ENCODE assay signal across 8 mouse cellular contexts in the genomic region with DNA sequence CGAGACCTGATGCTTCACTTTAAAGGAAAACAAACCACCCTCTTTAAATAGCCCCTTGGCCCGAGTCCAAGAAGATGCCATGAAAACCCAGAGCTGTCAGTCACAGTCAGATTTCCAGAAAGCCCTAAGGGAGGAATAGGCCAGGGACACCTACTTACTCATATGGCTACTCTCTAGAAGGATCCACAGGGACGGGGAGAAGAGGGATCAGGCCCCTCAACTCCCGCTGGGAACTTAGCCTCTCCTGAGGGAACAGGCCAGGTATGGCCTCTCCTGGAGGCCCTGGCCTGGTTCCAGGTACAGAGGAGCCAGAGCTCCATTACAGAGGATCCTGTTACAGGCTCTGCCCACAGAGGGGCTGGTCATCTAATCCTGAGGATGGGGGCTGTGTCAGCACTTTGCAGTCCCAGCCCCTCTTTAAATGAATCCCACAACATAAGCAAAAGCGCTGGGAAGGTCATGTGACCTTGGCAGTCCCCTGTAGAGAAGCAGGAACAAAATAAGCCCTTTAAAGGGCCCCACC. TPM values are rescaled to one million over a fixed set of nuclear protein-coding genes. Genes with fewer than 3 reads are reported as not detected.
DNase-seq lines count a peak whose midpoint lies in the region; ATAC-seq lines count a peak whose summit lies in the region.

No protein-coding gene starts in this region.

- no peaks in the 10 kb centered on the region for H3K27me3 ChIP-seq in hindbrain, embryonic 14.5 days (ENCODE audit: control insufficient read depth, insufficient read depth, low read length)
- H3K27me3 ChIP-seq in limb, embryonic 15.5 days, result no peaks in the 10 kb centered on the region

- no peaks in the 10 kb centered on the region for H3K9me3 ChIP-seq in hindbrain, embryonic 14.5 days (ENCODE audit: control insufficient read depth, low read length)
- no peaks in the 10 kb centered on the region for H3K9me3 ChIP-seq in limb, embryonic 15.5 days

- peaks cover 39% of the 10 kb centered on the region for H3K4me1 ChIP-seq in hindbrain, embryonic 14.5 days (replicated peaks; ENCODE audit: control insufficient read depth, insufficient read depth, low read length)
- peaks cover 67% of the 10 kb centered on the region for H3K4me1 ChIP-seq in limb, embryonic 15.5 days

- peak overlapping the region; percentile 61 for H3K4me2 ChIP-seq in hindbrain, embryonic 14.5 days (replicated peaks)
- H3K4me2 ChIP-seq in limb, embryonic 15.5 days, result peak overlapping the region; percentile 42

- DNase-seq in adrenal gland, adult (ENCODE audit: inconsistent age in 2 of 2, low spot score in 1 of 2), result peak; percentile 22 to 63
- DNase-seq in adrenal gland, adult 2 months, result no peak
- DNase-seq in NIH3T3 (ENCODE audit: low read depth), result peak; percentile 62
- DNase-seq in hindbrain, embryonic 14.5 days (ENCODE audit: low spot score), result peak; percentile 52
- no peak for DNase-seq in thymus, postnatal 14 days
- DNase-seq in urinary bladder, postnatal 4 days (ENCODE audit: low spot score in 2 of 2), result no peak
- no peak for DNase-seq in heart, adult 9 months (ENCODE audit: low spot score in 2 of 2)

- no peak for ATAC-seq in hindbrain, embryonic 14.5 days (ENCODE audit: low FRiP score)
- ATAC-seq in limb, embryonic 15.5 days (ENCODE audit: insufficient number of reproducible peaks, low FRiP score, low TSS enrichment, low read depth), result no peak

- 27% methylated on average over 5 of the region's 5 CpGs for WGBS in hindbrain, embryonic 14.5 days
- 12% methylated on average over 5 of the region's 5 CpGs for WGBS in limb, embryonic 15.5 days

- H3K36me3 ChIP-seq in hindbrain, embryonic 14.5 days (replicated peaks; ENCODE audit: control insufficient read depth, insufficient read depth), result peaks cover 32% of the 10 kb centered on the region
- peaks cover 35% of the 10 kb centered on the region for H3K36me3 ChIP-seq in limb, embryonic 15.5 days

- peak overlapping the region; percentile 58 for H3K4me3 ChIP-seq in hindbrain, embryonic 14.5 days (replicated peaks; ENCODE audit: low read length)
- H3K4me3 ChIP-seq in limb, embryonic 15.5 days, result peak overlapping the region; percentile 19

- H3K27ac ChIP-seq in hindbrain, embryonic 14.5 days, result peak overlapping the region; percentile 81; the same call in 1 of the 2 replicates
- H3K27ac ChIP-seq in limb, embryonic 15.5 days, result peak overlapping the region; percentile 60

- H3K9ac ChIP-seq in hindbrain, embryonic 14.5 days, result peak overlapping the region; percentile 70
- H3K9ac ChIP-seq in limb, embryonic 15.5 days, result no peak overlapping the region

RNA-seq across cellular contexts. Expression of a gene that starts 34.7 kb away (rescaled TPM):
- total RNA-seq in adrenal gland, adult 2 months (2021), result 10 to 100 TPM; 15.5 to 30.5 TPM
- polyA plus RNA-seq in adrenal gland, adult 2 months (2012; rRNA removed), result 20.4 and 21.3 TPM in 2 replicates
- 5.8 and 7.0 TPM in 2 replicates for polyA plus RNA-seq in hindbrain, embryonic 14.5 days (2014; fragmentation: Nextera tagmentation; extraction: Ambion mirVana)
- polyA plus RNA-seq in limb, embryonic 15.5 days (2015; fragmentation: Nextera tagmentation; extraction: Ambion mirVana), result 9.6 and 11.6 TPM in 2 replicates

RNA-seq across cellular contexts. Expression of a gene that starts 36.9 kb away (rescaled TPM):
- 10 to 100 TPM; 84.8 to 98.6 TPM for total RNA-seq in adrenal gland, adult 2 months (2021)
- 7.2 and 11.2 TPM in 2 replicates for polyA plus RNA-seq in adrenal gland, adult 2 months (2012; rRNA removed)
- 111 and 118 TPM in 2 replicates for polyA plus RNA-seq in hindbrain, embryonic 14.5 days (2014; fragmentation: Nextera tagmentation; extraction: Ambion mirVana)
- 80.5 and 82.6 TPM in 2 replicates for polyA plus RNA-seq in limb, embryonic 15.5 days (2015; fragmentation: Nextera tagmentation; extraction: Ambion mirVana)

RNA-seq across cellular contexts. Expression of a gene that starts 37.0 kb away (rescaled TPM):
- total RNA-seq in adrenal gland, adult 2 months (2021), result 10 to 100 TPM; 21.1 to 21.4 TPM
- 6.4 and 7.5 TPM in 2 replicates for polyA plus RNA-seq in adrenal gland, adult 2 months (2012; rRNA removed)
- 17.3 and 19.3 TPM in 2 replicates for polyA plus RNA-seq in hindbrain, embryonic 14.5 days (2014; fragmentation: Nextera tagmentation; extraction: Ambion mirVana)
- polyA plus RNA-seq in limb, embryonic 15.5 days (2015; fragmentation: Nextera tagmentation; extraction: Ambion mirVana), result 16.5 and 18.8 TPM in 2 replicates

Comparison
In these comparisons a context has a peak if more than half of its experiments do, and no peak if none do; other contexts are left out.
1. DNase-seq: peak in adrenal gland, adult (2 of 2), NIH3T3 (single experiment) and hindbrain, embryonic 14.5 days (single experiment); none in adrenal gland, adult 2 months (single experiment), thymus, postnatal 14 days (single experiment), urinary bladder, postnatal 4 days (0 of 2) and heart, adult 9 months (0 of 2).